Mouse (Mus musculus) myocyte (in vitro differentiated cells): ENCODE measurements around the gene Pigk. TPM values are rescaled to one million over a fixed set of nuclear protein-coding genes. Genes with fewer than 3 reads are reported as not detected.

Source experiments
- H3K27me3 ChIP-seq: one replicate; pipeline ENCODE4 v1.6.1; 2011; ENCODE audit not compliant: control insufficient read depth, insufficient read depth, insufficient read length
- H3K36me3 ChIP-seq: one replicate; pipeline ENCODE4 v1.6.1; 2011; ENCODE audit not compliant: control insufficient read depth, insufficient read depth
- H3K4me2 ChIP-seq: one replicate; pipeline ENCODE4 v1.6.1; 2011; ENCODE audit warnings: low read depth, control low read depth
- H3K4me3 ChIP-seq: one replicate; pipeline ENCODE4 v1.5.1; 2011; ENCODE audit warnings: mild to moderate bottlenecking, control low read depth, moderate library complexity
- H3K79me2 ChIP-seq: one replicate; pipeline ENCODE4 v1.6.1; 2011; ENCODE audit not compliant: control insufficient read depth, insufficient read depth
- H3ac ChIP-seq: one replicate; pipeline ENCODE4 v1.6.1; 2011; ENCODE audit not compliant: control insufficient read depth, insufficient read length
- CEBPB ChIP-seq: IDR thresholded peaks from 2 replicates; pipeline ENCODE4 v1.6.1; 2011; ENCODE audit warnings: mild to moderate bottlenecking, moderate library complexity; ENCODE audit not compliant: poor library complexity, insufficient read depth, severe bottlenecking
- E2F4 ChIP-seq: IDR thresholded peaks from one replicate; pipeline ENCODE4 v1.6.1; 2011; ENCODE audit warnings: mild to moderate bottlenecking, control low read depth, moderate library complexity; ENCODE audit not compliant: insufficient read depth
- MAX ChIP-seq: IDR thresholded peaks from one replicate; pipeline ENCODE4 v1.6.1; 2011; ENCODE audit warnings: low read depth, mild to moderate bottlenecking, control low read depth
- MYOD1 ChIP-seq, 3 experiments: IDR thresholded peaks; one replicate each; pipeline ENCODE4 v1.6.1; 2011; ENCODE audit warnings: control low read depth in 2 of 3, low read depth in 2 of 3, mild to moderate bottlenecking in 2 of 3, moderate library complexity in 1 of 3; ENCODE audit not compliant: insufficient read length in 2 of 3, control insufficient read depth in 1 of 3
- MYOG ChIP-seq, 3 experiments: IDR thresholded peaks; one replicate each; pipeline ENCODE4 v1.6.1; 2011; ENCODE audit warnings: control low read depth in 2 of 3, low read depth in 2 of 3, mild to moderate bottlenecking in 2 of 3; ENCODE audit not compliant: insufficient read length in 2 of 3, control insufficient read depth in 1 of 3, insufficient read depth in 1 of 3
- POLR2A ChIP-seq: IDR thresholded peaks from one replicate; pipeline ENCODE4 v1.6.1; 2011; ENCODE audit warnings: low read depth, mild to moderate bottlenecking, control low read depth, moderate library complexity; ENCODE audit not compliant: insufficient read length
- POLR2AphosphoS2 ChIP-seq: IDR thresholded peaks from one replicate; pipeline ENCODE4 v1.6.1; 2011; ENCODE audit warnings: low read depth, control low read depth; ENCODE audit not compliant: insufficient read length
- REST ChIP-seq: IDR thresholded peaks from one replicate; pipeline ENCODE4 v1.6.1; 2011; ENCODE audit warnings: mild to moderate bottlenecking, control low read depth, moderate library complexity; ENCODE audit not compliant: insufficient read depth, insufficient read length
- SRF ChIP-seq: IDR thresholded peaks from one replicate; pipeline ENCODE4 v1.6.1; 2011; ENCODE audit warnings: low read depth; ENCODE audit not compliant: control insufficient read depth, insufficient read length
- TCF12 ChIP-seq: IDR thresholded peaks from one replicate; pipeline ENCODE4 v1.6.1; 2011; ENCODE audit warnings: mild to moderate bottlenecking, control low read depth; ENCODE audit not compliant: poor library complexity, insufficient read depth, severe bottlenecking
- TCF3 ChIP-seq: IDR thresholded peaks from one replicate; pipeline ENCODE4 v1.6.1; 2011; ENCODE audit warnings: low read depth, control low read depth; ENCODE audit not compliant: insufficient read length
- USF1 ChIP-seq: IDR thresholded peaks from one replicate; pipeline ENCODE4 v1.6.1; 2011; ENCODE audit warnings: low read depth, mild to moderate bottlenecking, control low read depth, moderate library complexity
- polyA plus RNA-seq: library from polyadenylated mRNA; unstranded; fragments of >200 nt; fragmentation: generic; extraction: Trizol; gene quantifications from one replicate; pipeline ENCODE4 v1.2.1, GENCODE M21; 2012; ENCODE audit warnings: missing spikeins

Pigk gene
- polyA plus RNA-seq, 1 experiment: 20.7 TPM

DNA sequence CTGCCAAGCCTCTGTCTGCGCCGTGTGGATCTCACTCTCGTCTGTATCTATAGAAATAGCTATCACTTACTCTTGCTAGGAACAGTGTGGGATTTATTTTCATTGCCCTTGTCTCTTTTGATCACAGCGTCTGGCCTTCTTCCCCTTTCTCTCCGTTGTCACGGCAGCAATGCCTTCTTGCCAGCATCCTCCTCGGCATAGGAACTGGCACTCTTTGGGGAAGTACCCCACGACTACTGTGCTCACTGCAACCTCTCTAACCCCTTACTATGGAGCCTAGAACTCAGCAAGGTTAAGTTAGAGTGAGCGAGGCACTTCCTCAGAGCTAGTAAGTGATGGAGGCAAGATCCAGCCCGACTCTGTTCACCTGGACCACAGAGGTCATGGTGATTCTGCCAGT is 191.9 kb downstream of the Pigk start:
- H3ac ChIP-seq: no peak overlapping the region
- no peak overlapping the region for H3K4me3 ChIP-seq
- H3K4me2 ChIP-seq: no peak overlapping the region
- no peak for TF ChIP-seq POLR2A
- TF ChIP-seq REST: no peak
- no peak for TF ChIP-seq CEBPB
- no peak for TF ChIP-seq TCF12
- H3K79me2 ChIP-seq: no peaks in the 10 kb centered on the region
- no peaks in the 10 kb centered on the region for H3K36me3 ChIP-seq
- no peaks in the 10 kb centered on the region for H3K27me3 ChIP-seq

DNA sequence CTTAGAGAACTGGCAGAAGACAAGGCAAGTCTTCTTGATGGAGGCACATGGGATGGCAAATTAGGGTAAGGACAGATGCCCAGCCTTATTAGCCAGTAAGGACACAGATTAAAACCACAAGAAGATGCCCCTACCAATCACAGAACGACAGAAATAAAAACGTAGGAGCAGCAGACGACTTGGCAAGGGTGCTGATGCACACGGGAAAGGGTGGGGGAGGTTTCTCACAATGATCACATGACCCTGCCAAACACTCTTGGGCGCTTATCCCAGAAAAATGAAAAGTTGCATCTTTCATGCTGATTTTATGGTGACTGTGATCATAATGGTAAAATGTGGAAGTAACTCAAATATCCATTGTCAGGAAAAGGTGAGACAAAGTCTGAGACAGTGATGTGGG is 193.2 kb downstream of the Pigk start:
- Histone ChIP-seq H3K27me3 (no peaks in the 10 kb centered on the region), H3K36me3 (no peaks in the 10 kb centered on the region), H3K79me2 (no peaks in the 10 kb centered on the region), H3K4me3 (no peak overlapping the region), H3ac (no peak overlapping the region), H3K4me2 (no peak overlapping the region)
- TF ChIP-seq MYOG (IDR thresholded peaks at IDR 0.05; ENCODE audit: control insufficient read depth in 1 of 3, insufficient read depth in 1 of 3, insufficient read length in 2 of 3, low read depth in 2 of 3) (no peak), REST (no peak), E2F4 (no peak), POLR2A (no peak), CEBPB (no peak), MYOD1 (IDR thresholded peaks at IDR 0.05; ENCODE audit: control insufficient read depth in 1 of 3, insufficient read length in 2 of 3, low read depth in 2 of 3) (no peak), TCF3 (no peak), TCF12 (no peak), POLR2AphosphoS2 (no peak), SRF (no peak), MAX (no peak), USF1 (no peak)

DNA sequence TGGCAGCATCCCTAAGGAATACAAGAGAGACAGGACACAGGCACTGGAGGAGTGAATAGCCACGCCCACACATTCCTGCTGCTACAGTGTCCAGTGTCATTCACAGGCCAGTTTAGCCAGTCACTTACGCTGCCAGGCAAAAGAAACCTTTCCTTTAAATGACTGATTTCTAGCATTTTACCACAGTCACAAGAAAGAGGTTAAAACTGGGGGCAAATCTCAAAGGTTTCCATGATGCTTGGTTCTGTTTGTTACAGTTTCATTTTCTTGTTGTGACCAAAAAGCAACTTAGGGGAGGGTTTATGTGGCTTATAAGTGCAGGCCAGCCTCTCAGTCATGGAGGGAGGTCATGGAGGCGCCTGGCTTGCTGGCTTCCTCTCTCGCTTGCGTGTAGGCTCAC is 193.8 kb downstream of the Pigk start:
- Histone ChIP-seq H3K36me3 (no peaks in the 10 kb centered on the region), H3ac (no peak overlapping the region), H3K4me3 (no peak overlapping the region), H3K27me3 (no peaks in the 10 kb centered on the region), H3K79me2 (no peaks in the 10 kb centered on the region), H3K4me2 (no peak overlapping the region)
- TF ChIP-seq TCF3 (no peak), POLR2AphosphoS2 (no peak)

DNA sequence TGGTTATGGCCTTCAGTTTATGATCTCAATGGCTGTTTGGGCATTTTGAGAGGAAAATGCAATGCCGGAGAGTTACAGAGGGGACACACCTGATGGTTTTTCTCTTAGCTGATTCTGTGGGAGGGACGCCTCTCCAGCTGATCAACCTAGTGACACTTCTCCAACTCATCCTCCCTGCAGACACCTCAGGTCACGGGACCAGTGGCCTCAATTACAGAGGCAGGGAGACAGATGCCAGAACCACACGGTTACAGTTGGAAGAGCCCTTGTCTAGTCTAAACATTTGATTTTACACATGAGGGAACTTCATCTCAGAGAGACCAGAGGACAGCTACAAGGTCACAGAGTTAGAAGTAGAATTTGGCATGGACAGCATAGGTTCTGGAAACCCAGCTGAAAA is 197.7 kb downstream of the Pigk start:
- H3K4me2 ChIP-seq: no peak overlapping the region
- no peaks in the 10 kb centered on the region for H3K36me3 ChIP-seq
- no peaks in the 10 kb centered on the region for H3K79me2 ChIP-seq
- H3K27me3 ChIP-seq: no peaks in the 10 kb centered on the region
- no peak overlapping the region for H3K4me3 ChIP-seq
- no peak overlapping the region for H3ac ChIP-seq
- TF ChIP-seq TCF12 (no peak), CEBPB (no peak), MYOD1 (IDR thresholded peaks at IDR 0.05; ENCODE audit: control insufficient read depth in 1 of 3, insufficient read length in 2 of 3, low read depth in 2 of 3) (no peak), MAX (no peak), POLR2AphosphoS2 (no peak), SRF (no peak), MYOG (IDR thresholded peaks at IDR 0.05; ENCODE audit: control insufficient read depth in 1 of 3, insufficient read depth in 1 of 3, insufficient read length in 2 of 3, low read depth in 2 of 3) (no peak), E2F4 (no peak), REST (no peak)

DNA sequence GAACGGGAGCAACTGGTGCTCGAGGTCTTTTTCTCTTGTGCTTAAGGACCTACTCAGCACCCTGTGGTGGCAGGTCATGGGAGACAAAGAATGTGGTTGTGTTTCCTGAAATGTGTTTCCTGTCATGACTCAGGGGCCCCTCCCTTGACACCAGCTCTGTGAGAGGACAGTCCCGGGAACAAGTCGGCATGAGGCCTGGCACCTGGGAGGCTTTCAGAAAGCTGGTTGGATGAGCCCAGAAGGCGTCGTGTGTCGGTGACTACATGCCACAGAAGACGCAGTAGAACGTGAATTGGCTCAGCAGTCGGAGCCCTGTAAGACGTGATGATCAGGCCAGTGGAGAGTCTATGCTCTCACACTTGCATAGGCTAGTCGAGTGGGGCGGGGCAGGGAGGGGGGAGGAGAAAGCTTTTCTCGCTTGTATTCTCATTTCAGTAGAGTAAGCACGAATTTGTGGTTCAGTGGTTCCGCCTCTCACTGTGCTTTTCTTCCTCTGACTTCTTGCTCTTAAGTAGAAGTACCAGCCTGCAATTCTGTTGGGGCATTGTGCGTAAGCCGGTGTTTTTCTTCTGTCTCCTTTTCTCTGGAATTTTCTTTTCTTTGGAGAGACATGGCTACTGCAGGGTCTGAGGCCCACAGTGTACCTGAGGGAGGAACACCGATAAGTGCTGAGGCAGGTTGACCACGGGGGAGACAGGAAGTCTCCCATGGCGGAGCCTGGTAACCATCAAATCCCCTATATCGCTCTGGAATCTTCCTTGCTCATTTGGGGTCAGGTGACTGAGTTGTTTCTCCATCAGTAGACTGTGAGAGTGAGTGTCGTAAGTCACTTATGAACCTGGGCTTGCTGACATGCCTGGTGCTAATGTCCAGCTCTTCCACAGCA is 198.6 kb downstream of the Pigk start:
- no peak overlapping the region for H3K4me2 ChIP-seq
- H3K79me2 ChIP-seq: no peaks in the 10 kb centered on the region
- no peak overlapping the region for H3ac ChIP-seq
- H3K36me3 ChIP-seq: no peaks in the 10 kb centered on the region
- TF ChIP-seq REST (no peak), CEBPB (no peak), TCF12 (no peak), SRF (no peak), USF1 (no peak)
- no peak overlapping the region for H3K4me3 ChIP-seq
- H3K27me3 ChIP-seq: no peaks in the 10 kb centered on the region
